Mouse (Mus musculus): ENCODE data around the gene Ier3. TPM values are rescaled to one million over a fixed set of nuclear protein-coding genes. Genes with fewer than 3 reads are reported as not detected.

Gene Ier3
- polyA plus RNA-seq (2014; fragmentation: Nextera tagmentation; extraction: Ambion mirVana) = 20.8 and 27.3 TPM in 2 replicates

DNA sequence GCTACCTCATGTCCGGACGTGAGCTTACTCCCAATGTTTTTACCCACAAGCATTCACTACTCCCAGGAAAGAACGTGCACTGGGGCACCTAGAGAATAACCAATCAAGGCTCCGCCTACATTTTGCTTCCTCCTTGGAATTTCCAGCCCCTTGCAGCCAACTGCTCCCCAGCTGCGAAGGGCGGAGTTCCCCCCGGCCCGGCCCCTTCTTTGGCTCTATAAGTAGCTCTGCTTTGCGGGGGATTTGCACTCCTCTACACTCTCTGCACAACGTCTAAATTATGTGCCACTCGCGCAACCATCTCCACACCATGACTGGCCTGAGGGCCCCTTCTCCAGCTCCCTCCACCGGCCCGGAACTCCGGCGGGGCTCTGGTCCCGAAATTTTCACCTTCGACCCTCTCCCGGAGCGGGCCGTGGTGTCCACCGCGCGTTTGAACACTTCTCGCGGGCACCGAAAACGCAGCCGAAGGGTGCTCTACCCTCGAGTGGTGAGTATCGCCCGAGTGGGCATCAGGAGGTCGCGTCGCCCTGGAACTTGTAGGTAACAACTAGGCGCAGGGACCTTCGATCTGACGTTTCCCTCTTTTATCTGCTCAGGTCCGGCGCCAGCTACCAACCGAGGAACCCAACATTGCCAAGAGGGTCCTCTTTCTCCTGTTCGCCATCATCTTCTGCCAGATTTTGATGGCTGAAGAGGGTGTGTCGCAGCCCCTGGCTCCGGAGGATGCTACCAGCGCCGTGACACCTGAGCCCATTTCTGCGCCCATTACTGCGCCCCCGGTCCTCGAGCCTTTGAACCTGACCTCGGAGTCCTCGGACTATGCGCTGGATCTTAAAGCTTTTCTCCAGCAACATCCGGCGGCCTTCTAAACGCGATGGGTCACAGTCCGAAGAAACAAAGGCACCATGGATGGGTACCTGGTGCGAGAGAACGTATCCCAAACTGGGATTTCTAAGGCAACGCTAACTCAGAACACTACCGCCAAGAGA lies at the start of gene Ier3:
TSS of gene Ier3 (plus strand) at position 246 of the 992 bp plus-strand sequence.
- peaks cover 7 to 31% of the 10 kb centered on the region in 2 experiments; a peak in 3 of 4 replicates for H3K4me1 ChIP-seq (ENCODE audit: control insufficient read depth in 2 of 2, insufficient read depth in 2 of 2, low read length in 2 of 2)
- peak; percentile 69 for ATAC-seq (ENCODE audit: insufficient number of reproducible peaks, insufficient read depth, low FRiP score, low read depth)
- peak within 1 kb of the TSS; percentile 79 to 89 for H3K27ac ChIP-seq (replicated peaks in 1 of 2; ENCODE audit: control insufficient read depth in 1 of 2, insufficient read depth in 1 of 2, low read depth in 2 of 2, low read length in 2 of 2)
- H3K9me3 ChIP-seq (ENCODE audit: control insufficient read depth, low read length) = no peaks in the 10 kb centered on the region
- no peaks in the 10 kb centered on the region for H3K27me3 ChIP-seq (ENCODE audit: control insufficient read depth, insufficient read depth, low read length)
- peak within 1 kb of the TSS; percentile 95 for H3K4me2 ChIP-seq (ENCODE audit: low read length)
- peak within 1 kb of the TSS; percentile 70 to 76 for H3K4me3 ChIP-seq (ENCODE audit: control insufficient read depth in 1 of 2, insufficient read depth in 1 of 2, low read depth in 1 of 2, low read length in 2 of 2)
- under 1% methylated on average over 62 of the region's 62 CpGs for WGBS
- peak within 1 kb of the TSS; percentile 91 for H3K9ac ChIP-seq (ENCODE audit: low read length)
- H3K36me3 ChIP-seq (ENCODE audit: control insufficient read depth, insufficient read depth, low read length) = peaks cover 24% of the 10 kb centered on the region

- Histone ChIP-seq H3K9ac (ENCODE audit: low read length) (no peak overlapping the region), H3K27me3 (ENCODE audit: control insufficient read depth, insufficient read depth, low read length) (no peaks in the 10 kb centered on the region), H3K4me1 (ENCODE audit: control insufficient read depth in 2 of 2, insufficient read depth in 2 of 2, low read length in 2 of 2) (peaks cover 17 to 18% of the 10 kb centered on the region in 2 experiments), H3K36me3 (ENCODE audit: control insufficient read depth, insufficient read depth, low read length) (no peaks in the 10 kb centered on the region), H3K4me2 (ENCODE audit: low read length) (no peak overlapping the region), H3K27ac (replicated peaks in 1 of 2; ENCODE audit: control insufficient read depth in 1 of 2, insufficient read depth in 1 of 2, low read depth in 2 of 2, low read length in 2 of 2) (peak overlapping the region; percentile 66 to 76), H3K4me3 (ENCODE audit: control insufficient read depth in 1 of 2, insufficient read depth in 1 of 2, low read depth in 1 of 2, low read length in 2 of 2) (no peak overlapping the region), H3K9me3 (ENCODE audit: control insufficient read depth, low read length) (no peaks in the 10 kb centered on the region)
- peak; percentile 58 for ATAC-seq (ENCODE audit: insufficient number of reproducible peaks, insufficient read depth, low FRiP score, low read depth)
- 36% methylated on average over 13 of the region's 13 CpGs for WGBS
These were observed 44.5 kb upstream of the Ier3 start for GRCm38 (mm10) chr17:35776811-35777609.

DNA sequence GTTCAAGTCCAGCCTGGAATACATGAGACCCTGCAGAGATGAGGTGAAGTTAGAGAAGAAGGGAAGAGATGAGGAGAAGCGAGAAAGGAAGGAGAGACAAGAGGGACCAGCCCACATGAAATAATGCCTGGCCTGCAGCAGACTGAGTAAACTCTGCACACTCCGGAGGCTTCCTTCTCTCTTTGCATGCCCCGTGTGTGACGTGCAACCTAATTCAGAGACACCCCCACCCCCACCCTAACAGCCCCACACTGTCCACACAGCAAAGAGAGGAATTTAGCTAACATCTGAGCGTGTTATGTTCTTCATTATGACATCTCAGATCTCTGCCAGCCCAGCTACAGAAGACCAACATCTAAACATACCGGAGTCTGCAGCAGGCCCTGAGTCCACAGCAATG lies 42.5 kb upstream of the Ier3 start:
- Histone ChIP-seq H3K9me3 (ENCODE audit: control insufficient read depth, low read length) (no peaks in the 10 kb centered on the region), H3K27me3 (ENCODE audit: control insufficient read depth, insufficient read depth, low read length) (no peaks in the 10 kb centered on the region), H3K36me3 (ENCODE audit: control insufficient read depth, insufficient read depth, low read length) (no peaks in the 10 kb centered on the region), H3K4me3 (ENCODE audit: control insufficient read depth in 1 of 2, insufficient read depth in 1 of 2, low read depth in 1 of 2, low read length in 2 of 2) (no peak overlapping the region), H3K4me2 (ENCODE audit: low read length) (no peak overlapping the region), H3K9ac (ENCODE audit: low read length) (no peak overlapping the region), H3K27ac (replicated peaks in 1 of 2; ENCODE audit: control insufficient read depth in 1 of 2, insufficient read depth in 1 of 2, low read depth in 2 of 2, low read length in 2 of 2) (no peak overlapping the region), H3K4me1 (ENCODE audit: control insufficient read depth in 2 of 2, insufficient read depth in 2 of 2, low read length in 2 of 2) (peaks cover 20 to 24% of the 10 kb centered on the region in 2 experiments)
- WGBS = 59% methylated on average over 6 of the region's 6 CpGs
- ATAC-seq (ENCODE audit: insufficient number of reproducible peaks, insufficient read depth, low FRiP score, low read depth) = no peak

DNA sequence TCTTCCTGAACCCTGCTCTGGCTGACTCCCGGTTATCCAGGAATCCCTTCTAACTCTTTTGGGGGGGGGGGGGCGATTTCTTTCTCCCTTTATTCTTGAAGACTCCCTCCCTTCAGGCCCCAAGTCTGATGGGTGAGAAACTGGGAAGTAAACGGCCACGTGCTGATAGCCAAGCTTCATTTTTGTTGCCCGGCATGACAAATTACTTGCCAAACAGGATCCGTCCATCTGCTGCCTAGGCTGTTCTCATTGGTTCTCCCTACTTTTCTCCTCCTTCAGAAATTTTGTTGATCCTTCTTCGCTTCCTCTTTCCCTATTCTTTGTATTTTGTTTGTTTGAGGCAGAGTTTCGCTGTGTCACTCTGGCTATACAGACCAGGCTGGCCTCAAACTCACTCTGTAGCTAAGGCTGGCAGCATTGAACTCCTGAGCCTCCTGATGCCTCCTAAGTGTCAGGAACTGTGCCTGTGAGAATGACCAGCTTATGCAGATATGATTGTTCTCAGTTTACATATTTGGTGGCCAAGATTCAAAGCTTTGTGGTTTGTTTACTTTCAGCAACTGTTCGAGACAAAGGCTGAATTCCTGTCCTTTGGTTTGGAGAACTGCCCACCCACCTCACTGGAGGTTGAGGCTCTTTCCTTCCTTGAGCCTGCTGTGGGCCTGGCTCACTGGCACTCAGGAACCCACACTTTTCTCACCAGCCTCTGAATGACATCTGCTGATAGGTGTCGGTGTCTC lies 41.8 kb upstream of the Ier3 start:
- no peak overlapping the region for H3K9ac ChIP-seq (ENCODE audit: low read length)
- no peaks in the 10 kb centered on the region for H3K27me3 ChIP-seq (ENCODE audit: control insufficient read depth, insufficient read depth, low read length)
- no peak overlapping the region for H3K4me2 ChIP-seq (ENCODE audit: low read length)
- no peaks in the 10 kb centered on the region for H3K36me3 ChIP-seq (ENCODE audit: control insufficient read depth, insufficient read depth, low read length)
- peaks cover 25 to 28% of the 10 kb centered on the region in 2 experiments for H3K4me1 ChIP-seq (ENCODE audit: control insufficient read depth in 2 of 2, insufficient read depth in 2 of 2, low read length in 2 of 2)
- ATAC-seq (ENCODE audit: insufficient number of reproducible peaks, insufficient read depth, low FRiP score, low read depth) = no peak
- H3K9me3 ChIP-seq (ENCODE audit: control insufficient read depth, low read length) = no peaks in the 10 kb centered on the region
- 69% methylated on average over 10 of the region's 10 CpGs for WGBS
- H3K4me3 ChIP-seq (ENCODE audit: control insufficient read depth in 1 of 2, insufficient read depth in 1 of 2, low read depth in 1 of 2, low read length in 2 of 2) = no peak overlapping the region
- no peak overlapping the region for H3K27ac ChIP-seq (replicated peaks in 1 of 2; ENCODE audit: control insufficient read depth in 1 of 2, insufficient read depth in 1 of 2, low read depth in 2 of 2, low read length in 2 of 2)

DNA sequence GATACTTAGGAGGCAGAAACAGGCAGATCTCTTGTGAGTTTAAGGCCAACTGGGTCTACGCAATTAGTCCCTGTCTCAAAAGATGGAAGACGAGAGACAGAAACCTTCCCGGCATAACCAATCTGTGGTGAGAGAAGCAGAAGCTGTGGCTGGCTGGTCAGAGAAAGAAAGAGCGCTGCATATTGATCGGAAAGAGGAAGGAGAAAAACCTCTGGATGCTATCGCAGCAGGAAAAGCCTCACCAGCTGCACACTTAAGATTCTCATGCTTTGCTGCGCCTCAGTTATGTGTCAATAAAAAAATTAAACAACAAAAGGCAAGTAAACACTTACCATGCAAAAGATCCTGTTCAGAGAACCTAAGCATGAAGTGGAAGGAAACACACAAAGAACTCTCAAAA lies 41.1 kb upstream of the Ier3 start:
- Histone ChIP-seq H3K9me3 (ENCODE audit: control insufficient read depth, low read length) (no peaks in the 10 kb centered on the region), H3K4me3 (ENCODE audit: control insufficient read depth in 1 of 2, insufficient read depth in 1 of 2, low read depth in 1 of 2, low read length in 2 of 2) (no peak overlapping the region), H3K27ac (replicated peaks in 1 of 2; ENCODE audit: control insufficient read depth in 1 of 2, insufficient read depth in 1 of 2, low read depth in 2 of 2, low read length in 2 of 2) (no peak overlapping the region), H3K4me1 (ENCODE audit: control insufficient read depth in 2 of 2, insufficient read depth in 2 of 2, low read length in 2 of 2) (peaks cover 29 to 33% of the 10 kb centered on the region in 2 experiments), H3K4me2 (ENCODE audit: low read length) (no peak overlapping the region), H3K36me3 (ENCODE audit: control insufficient read depth, insufficient read depth, low read length) (no peaks in the 10 kb centered on the region), H3K9ac (ENCODE audit: low read length) (no peak overlapping the region), H3K27me3 (ENCODE audit: control insufficient read depth, insufficient read depth, low read length) (no peaks in the 10 kb centered on the region)
- no peak for ATAC-seq (ENCODE audit: insufficient number of reproducible peaks, insufficient read depth, low FRiP score, low read depth)
- 93% methylated on average over 7 of the region's 7 CpGs for WGBS

- Histone ChIP-seq H3K9me3 (ENCODE audit: control insufficient read depth, low read length) (no peaks in the 10 kb centered on the region), H3K27ac (replicated peaks in 1 of 2; ENCODE audit: control insufficient read depth in 1 of 2, insufficient read depth in 1 of 2, low read depth in 2 of 2, low read length in 2 of 2) (no peak overlapping the region), H3K36me3 (ENCODE audit: control insufficient read depth, insufficient read depth, low read length) (no peaks in the 10 kb centered on the region), H3K4me2 (ENCODE audit: low read length) (no peak overlapping the region), H3K4me3 (ENCODE audit: control insufficient read depth in 1 of 2, insufficient read depth in 1 of 2, low read depth in 1 of 2, low read length in 2 of 2) (no peak overlapping the region), H3K4me1 (ENCODE audit: control insufficient read depth in 2 of 2, insufficient read depth in 2 of 2, low read length in 2 of 2) (peaks cover 20 to 28% of the 10 kb centered on the region in 2 experiments), H3K27me3 (ENCODE audit: control insufficient read depth, insufficient read depth, low read length) (no peaks in the 10 kb centered on the region), H3K9ac (ENCODE audit: low read length) (no peak overlapping the region)
- WGBS = 76% methylated on average over 2 of the region's 2 CpGs
- no peak for ATAC-seq (ENCODE audit: insufficient number of reproducible peaks, insufficient read depth, low FRiP score, low read depth)
These were observed 39.1 kb upstream of the Ier3 start for GRCm38 (mm10) chr17:35782398-35782797.

GRCm38 (mm10) chr17:35782924-35783323 lies 38.6 kb upstream of the Ier3 start:
- WGBS = 86% methylated on average over 5 of the region's 5 CpGs
- Histone ChIP-seq H3K27me3 (ENCODE audit: control insufficient read depth, insufficient read depth, low read length) (no peaks in the 10 kb centered on the region), H3K4me3 (ENCODE audit: control insufficient read depth in 1 of 2, insufficient read depth in 1 of 2, low read depth in 1 of 2, low read length in 2 of 2) (no peak overlapping the region), H3K27ac (replicated peaks in 1 of 2; ENCODE audit: control insufficient read depth in 1 of 2, insufficient read depth in 1 of 2, low read depth in 2 of 2, low read length in 2 of 2) (no peak overlapping the region), H3K9ac (ENCODE audit: low read length) (no peak overlapping the region), H3K9me3 (ENCODE audit: control insufficient read depth, low read length) (no peaks in the 10 kb centered on the region), H3K4me2 (ENCODE audit: low read length) (no peak overlapping the region), H3K36me3 (ENCODE audit: control insufficient read depth, insufficient read depth, low read length) (no peaks in the 10 kb centered on the region), H3K4me1 (ENCODE audit: control insufficient read depth in 2 of 2, insufficient read depth in 2 of 2, low read length in 2 of 2) (peaks cover 18 to 24% of the 10 kb centered on the region in 2 experiments)
- no peak for ATAC-seq (ENCODE audit: insufficient number of reproducible peaks, insufficient read depth, low FRiP score, low read depth)
